Mouse (Mus musculus) testis, adult 10 weeks (tissue): Measurements from ENCODE around the gene Arhgap31. TPM values are rescaled to one million over a fixed set of nuclear protein-coding genes. Genes with fewer than 3 reads are reported as not detected.

Experiments used
- polyA plus RNA-seq: library from polyadenylated mRNA; stranded (reverse); fragments of 350-450 nt; fragmentation: Illumina TruSeq; extraction: RNeasy Lipid Tissue Mini Kit (QIAGEN cat#74804); gene quantifications from one replicate; pipeline ENCODE4 v1.2.3, GENCODE M21; 2014; ENCODE audit warnings: low read depth, low replicate concordance

The Arhgap31 gene
- 4.1 TPM for polyA plus RNA-seq

GRCm38 (mm10) chr16:38712581-38713403 is at the start of gene Arhgap31:
Gene Arhgap31 (minus strand): TSS chr16:38713274.

GRCm38 (mm10) chr16:38742113-38742658 is 29.1 kb upstream of the Arhgap31 start, which contains the start of gene B4galt4:
Gene B4galt4 (plus strand): TSS chr16:38742264.

GRCm38 (mm10) chr16:38558221-38558748 is 154.8 kb downstream of the Arhgap31 start, which contains the start of gene Tmem39a:
Gene Tmem39a (plus strand): TSS chr16:38558698.

GRCm38 (mm10) chr16:38549479-38550396 is 163.3 kb downstream of the Arhgap31 start, which contains the start of gene Poglut1:
Gene Poglut1 (minus strand): TSS chr16:38550258.

Other genes starting within 250 kb of the Arhgap31 start
- gene Timmdc1, start 190.6 kb downstream of the Arhgap31 start, polyA plus RNA-seq: 5.6 TPM
- 6.6 TPM for gene Poglut1, start 163.0 kb downstream of the Arhgap31 start, polyA plus RNA-seq
- gene Tmem39a, start 154.6 kb downstream of the Arhgap31 start, polyA plus RNA-seq: 23.9 TPM
- gene B4galt4, start 29.0 kb upstream of the Arhgap31 start, polyA plus RNA-seq: 3.4 TPM
- gene Upk1b, start 87.1 kb upstream of the Arhgap31 start, polyA plus RNA-seq: 0.59 TPM
- gene 4930435E12Rik, start 115.5 kb upstream of the Arhgap31 start, polyA plus RNA-seq: 206 TPM
- gene Igsf11, start 179.4 kb upstream of the Arhgap31 start, polyA plus RNA-seq: 56.6 TPM